Mouse (Mus musculus) G1E (cell line): Measurements from ENCODE around the gene Pappa. TPM values are rescaled to one million over a fixed set of nuclear protein-coding genes. Genes with fewer than 3 reads are reported as not detected.

Source experiments
- ATAC-seq: 2 replicates; pipeline ENCODE4 v1.8.0; 2016; ENCODE audit warnings: mild to moderate bottlenecking; ENCODE audit not compliant: insufficient number of reproducible peaks, poor library complexity, low FRiP score, severe bottlenecking; ENCODE audit errors: extremely low read depth
- DNase-seq: peaks from one replicate; pipeline ENCODE4 v3.0.0; 2012; ENCODE audit warnings: low spot score
- H3K27me3 ChIP-seq: 2 replicates; pipeline ENCODE4 v1.6.1; 2012; ENCODE audit warnings: mild to moderate bottlenecking, low read length, inconsistent platforms; ENCODE audit not compliant: insufficient read depth
- H3K36me3 ChIP-seq: replicated peaks from 2 replicates; pipeline ENCODE3; 2012; ENCODE audit warnings: mild to moderate bottlenecking, inconsistent platforms
- H3K4me1 ChIP-seq: 2 replicates; pipeline ENCODE4 v1.6.1; 2012; ENCODE audit warnings: low read depth, low read length, inconsistent platforms, mixed read lengths; ENCODE audit not compliant: insufficient read depth
- H3K4me3 ChIP-seq: 2 replicates; pipeline ENCODE4 v1.5.1; 2012; ENCODE audit warnings: low read depth, mild to moderate bottlenecking, inconsistent platforms, low read length, moderate library complexity, mixed read lengths
- H3K9me3 ChIP-seq: replicated peaks from 2 replicates; pipeline ENCODE4 v1.6.1; 2012; ENCODE audit warnings: inconsistent platforms
- CTCF ChIP-seq: IDR thresholded peaks from 2 replicates; pipeline ENCODE4 v1.5.1; 2012; ENCODE audit warnings: low read depth, low read length, inconsistent platforms, mixed read lengths
- GATA1 ChIP-seq: IDR thresholded peaks from 2 replicates; pipeline ENCODE4 v1.6.1; 2012; ENCODE audit warnings: borderline replicate concordance, low read length, inconsistent platforms, mixed read lengths
- GATA2 ChIP-seq: IDR thresholded peaks from 2 replicates; pipeline ENCODE4 v1.6.1; 2012; ENCODE audit warnings: low read depth, low read length, inconsistent platforms, borderline replicate concordance
- POLR2AphosphoS5 ChIP-seq: IDR thresholded peaks from 2 replicates; pipeline ENCODE4 v1.6.1; 2012; ENCODE audit warnings: low read depth, low read length, inconsistent platforms; ENCODE audit not compliant: insufficient replicate concordance
- TAL1 ChIP-seq: conservative IDR thresholded peaks from 2 replicates; pipeline ENCODE4 v1.6.1; 2012; ENCODE audit warnings: low read depth, low read length, inconsistent platforms, mixed read lengths
- polyA plus RNA-seq: library from polyadenylated mRNA; stranded (reverse); fragments of >175 nt; gene quantifications from 2 replicates; pipeline ENCODE4 v1.2.3, GENCODE M21; 2012
- total RNA-seq, 2 experiments: library from RNA; stranded (forward) in 1 of 2; stranded (reverse) in 1 of 2; fragments of 200-1000 nt in 1 of 2; fragments of >200 nt in 1 of 2; fragmentation: Nextera tagmentation in 1 of 2; gene quantifications; 2 replicates each; pipeline ENCODE4 v1.2.3; 2014 to 2017

Gene Pappa
- total and polyA plus RNA-seq, 3 experiments: 0.05 TPM; not detected in 2

DNA sequence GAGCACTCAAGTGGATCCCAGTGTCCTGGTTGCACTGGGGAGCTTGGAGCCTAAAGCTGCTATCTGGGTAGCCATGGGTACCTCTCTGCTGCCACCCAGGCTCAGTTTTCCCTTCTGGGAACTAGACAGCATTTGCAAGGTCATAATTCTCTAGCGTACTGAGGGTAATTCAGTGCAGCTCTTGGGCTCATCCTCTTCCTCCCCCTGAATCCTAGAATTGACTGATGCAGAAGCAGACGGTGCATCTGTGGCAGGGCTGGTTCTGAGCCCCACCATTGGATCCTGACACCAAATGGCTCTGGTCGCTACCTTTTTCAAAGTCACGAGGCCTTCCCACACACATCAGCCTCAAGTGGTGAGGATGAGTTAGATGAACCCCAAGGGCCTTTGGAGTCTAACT is 121.0 kb downstream of the Pappa start:
- H3K4me3 ChIP-seq: no peak overlapping the region
- H3K36me3 ChIP-seq: no peaks in the 10 kb centered on the region
- H3K27me3 ChIP-seq: no peaks in the 10 kb centered on the region
- H3K9me3 ChIP-seq: peaks cover 17% of the 10 kb centered on the region
- no peak for ATAC-seq
- TF ChIP-seq GATA2 (no peak), POLR2AphosphoS5 (no peak), GATA1 (no peak), TAL1 (no peak)
- DNase-seq: no peak
- H3K4me1 ChIP-seq: no peaks in the 10 kb centered on the region

DNA sequence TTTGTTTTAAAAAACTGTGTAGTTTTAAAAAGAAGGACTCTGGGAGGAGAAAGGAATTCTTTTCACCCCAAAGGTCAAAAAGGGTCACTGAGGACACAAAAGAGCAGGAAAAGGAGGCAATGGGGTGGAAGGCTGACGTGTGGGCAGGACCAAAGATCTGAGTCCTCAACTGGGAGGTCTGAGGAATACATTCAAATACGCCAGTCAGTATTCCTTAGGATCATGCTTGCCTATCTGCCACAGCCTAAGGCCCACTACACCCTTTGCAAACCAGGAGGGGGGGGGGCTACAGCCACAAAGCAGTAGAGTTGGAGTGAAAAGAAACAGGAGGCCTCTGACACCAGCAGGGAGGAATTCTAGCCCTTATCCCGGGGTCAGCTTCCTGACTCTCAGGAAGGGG is 121.5 kb downstream of the Pappa start:
- TF ChIP-seq TAL1 (no peak), CTCF (no peak), GATA2 (no peak), GATA1 (no peak), POLR2AphosphoS5 (no peak)
- no peaks in the 10 kb centered on the region for H3K36me3 ChIP-seq
- H3K4me1 ChIP-seq: no peaks in the 10 kb centered on the region
- H3K9me3 ChIP-seq: peaks cover 18% of the 10 kb centered on the region
- H3K4me3 ChIP-seq: no peak overlapping the region
- no peaks in the 10 kb centered on the region for H3K27me3 ChIP-seq
- ATAC-seq: no peak
- no peak for DNase-seq

DNA sequence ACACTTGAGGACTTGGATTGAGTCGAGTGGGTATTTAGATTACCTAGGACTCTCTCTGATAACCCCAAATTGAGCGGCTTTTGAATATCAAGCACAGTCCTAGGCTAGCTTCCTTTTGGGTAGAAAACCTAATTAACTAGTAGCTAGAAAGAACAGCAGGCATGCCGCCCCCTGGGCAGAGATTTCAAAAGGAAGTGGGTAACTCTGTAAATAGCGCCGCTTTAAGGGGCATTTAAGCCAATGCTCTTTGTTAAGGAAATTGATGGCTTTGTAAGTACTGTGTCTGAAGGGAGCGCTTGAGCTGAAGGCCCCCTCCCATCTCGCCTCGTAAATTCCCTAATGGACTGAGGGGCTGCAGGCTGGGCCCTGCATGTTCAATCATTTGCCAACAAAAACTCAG is 128.2 kb downstream of the Pappa start:
- Histone ChIP-seq H3K4me3 (no peak overlapping the region), H3K4me1 (no peaks in the 10 kb centered on the region), H3K27me3 (no peaks in the 10 kb centered on the region), H3K9me3 (0 out of 2 replicates have a peak, but pooled peaks cover 9% of the 10 kb centered on the region), H3K36me3 (no peaks in the 10 kb centered on the region)
- ATAC-seq (no peak), DNase-seq (no peak)
- TF ChIP-seq CTCF (no peak), POLR2AphosphoS5 (no peak), GATA2 (no peak), GATA1 (no peak)

DNA sequence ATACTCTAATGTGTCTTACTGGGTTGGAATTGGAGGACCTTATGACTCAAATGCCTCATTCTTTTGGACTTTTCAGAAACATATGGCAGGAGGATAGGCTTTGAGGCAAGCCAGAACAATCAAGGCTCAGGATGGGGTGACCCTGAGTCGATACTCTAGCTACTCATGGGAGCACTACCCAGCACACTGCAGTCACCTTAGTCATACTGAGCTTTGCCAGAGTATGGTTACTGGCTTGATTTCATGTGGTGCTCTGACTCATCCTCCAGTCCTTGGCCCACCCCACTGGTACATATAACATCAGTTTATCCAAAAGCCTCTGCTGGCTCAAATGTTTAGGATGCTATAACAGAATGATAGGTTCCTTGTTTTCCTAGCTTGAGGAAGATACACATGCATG is 130.1 kb downstream of the Pappa start:
- Histone ChIP-seq H3K27me3 (no peaks in the 10 kb centered on the region), H3K4me1 (no peaks in the 10 kb centered on the region), H3K4me3 (no peak overlapping the region), H3K36me3 (no peaks in the 10 kb centered on the region), H3K9me3 (0 out of 2 replicates have a peak, but pooled peaks cover 8% of the 10 kb centered on the region)
- no peak for TF ChIP-seq TAL1
- TF ChIP-seq GATA1: no peak
- TF ChIP-seq POLR2AphosphoS5: no peak
- TF ChIP-seq GATA2: no peak
- TF ChIP-seq CTCF: no peak
- ATAC-seq (no peak), DNase-seq (no peak)

DNA sequence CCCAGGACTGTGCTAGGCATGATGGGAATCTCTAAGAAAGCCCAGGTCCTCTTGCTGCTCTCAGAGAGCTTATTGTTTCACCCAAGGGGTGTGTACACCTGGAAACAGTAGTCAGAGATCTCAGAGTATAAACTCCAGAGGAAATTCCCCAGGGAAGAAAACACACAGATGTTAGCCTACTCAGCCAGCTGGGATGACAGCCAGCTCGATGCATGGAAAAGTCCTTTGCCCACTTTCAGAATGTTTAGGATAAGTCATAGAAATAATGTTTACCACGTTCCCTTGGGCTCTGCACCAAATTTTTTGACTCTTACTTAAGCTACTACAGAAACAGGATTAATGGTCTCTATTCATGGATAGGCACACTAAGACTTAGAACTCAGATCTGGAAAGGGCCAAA is 143.1 kb downstream of the Pappa start:
- Histone ChIP-seq H3K36me3 (no peaks in the 10 kb centered on the region), H3K27me3 (no peaks in the 10 kb centered on the region), H3K4me3 (no peak overlapping the region), H3K9me3 (peaks cover 6% of the 10 kb centered on the region), H3K4me1 (no peaks in the 10 kb centered on the region)
- no peak for DNase-seq
- ATAC-seq: no peak
- no peak for TF ChIP-seq CTCF
- no peak for TF ChIP-seq GATA2
- no peak for TF ChIP-seq TAL1
- no peak for TF ChIP-seq GATA1
- no peak for TF ChIP-seq POLR2AphosphoS5

DNA sequence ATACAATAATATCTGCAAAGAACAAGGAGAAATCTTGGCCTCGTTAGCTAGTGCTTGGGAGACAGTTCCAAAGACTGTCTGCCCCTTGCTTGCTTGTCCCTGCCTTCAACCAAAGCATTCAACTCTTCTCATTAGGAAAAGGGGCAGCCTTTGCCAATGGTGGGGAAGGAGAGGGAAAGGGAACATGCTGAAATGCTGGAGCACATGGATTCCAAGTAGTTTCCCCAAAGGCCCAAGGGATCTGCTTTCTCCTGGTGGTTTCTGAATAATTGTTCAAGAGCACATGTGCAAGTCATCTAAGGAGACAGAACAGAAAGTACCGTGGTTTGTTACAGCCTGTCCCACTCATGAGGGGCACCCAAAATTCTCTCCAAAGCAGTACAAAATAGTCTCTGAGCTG is 146.0 kb downstream of the Pappa start:
- peaks cover 3% of the 10 kb centered on the region for H3K9me3 ChIP-seq
- H3K4me1 ChIP-seq: no peaks in the 10 kb centered on the region
- no peak overlapping the region for H3K4me3 ChIP-seq
- no peaks in the 10 kb centered on the region for H3K27me3 ChIP-seq
- no peaks in the 10 kb centered on the region for H3K36me3 ChIP-seq
- TF ChIP-seq TAL1 (no peak), POLR2AphosphoS5 (no peak), CTCF (no peak), GATA1 (no peak), GATA2 (no peak)
- no peak for DNase-seq
- ATAC-seq: no peak
